Mouse (Mus musculus): ENCODE results near the gene Slc26a8.
A peak's percentile ranks its signal among the peaks of the same experiment; 100 is the strongest.

Gene Slc26a8

DNA sequence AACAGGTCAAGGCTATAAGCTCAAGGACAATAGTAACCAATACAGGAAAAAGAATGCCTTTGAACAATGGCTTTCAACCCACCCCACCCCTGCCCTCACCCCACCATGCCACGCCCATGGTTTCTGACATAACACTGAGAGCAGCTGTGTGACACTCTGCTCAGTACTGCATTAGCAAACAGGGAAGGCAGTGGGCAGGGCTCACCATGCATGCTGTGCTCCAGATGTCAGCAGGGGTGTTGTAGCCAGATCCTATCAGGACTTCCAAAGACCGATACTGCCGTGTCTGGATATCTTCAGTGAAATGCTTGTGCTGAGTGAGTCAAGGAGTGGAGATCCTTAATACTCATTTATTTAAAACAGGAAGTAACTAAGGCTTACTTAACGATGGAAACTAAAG, 96.1 kb downstream of the Slc26a8 start:
- DNase-seq (ENCODE audit: low spot score in 2 of 2) = no peak

GRCm38 (mm10) chr17:28592998-28593397, 97.0 kb downstream of the Slc26a8 start:
- peak; percentile 58 to 81 for DNase-seq (ENCODE audit: low spot score in 2 of 2)

DNA sequence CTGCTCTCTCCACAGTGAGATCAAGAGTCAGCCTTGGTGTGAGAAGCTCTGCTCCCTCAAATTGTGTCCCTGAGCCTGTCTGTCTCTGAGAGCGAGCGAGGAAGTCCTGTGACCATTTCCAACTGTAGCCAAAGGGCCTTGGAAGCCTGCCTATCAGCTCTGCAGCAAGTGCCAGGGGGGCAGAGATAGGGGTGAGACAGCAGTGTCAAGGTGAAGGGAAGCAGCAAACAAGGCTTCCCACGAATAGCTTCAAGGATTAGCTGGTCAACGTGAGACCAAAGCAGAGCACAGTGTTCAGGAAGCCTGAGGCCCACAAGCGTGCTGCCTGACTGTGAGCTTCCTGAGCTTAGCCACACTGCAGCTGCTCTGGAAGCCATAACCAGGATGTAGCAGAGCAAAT, 98.6 kb downstream of the Slc26a8 start:
- DNase-seq (ENCODE audit: low spot score in 2 of 2) = no peak

- DNase-seq (ENCODE audit: low spot score in 2 of 2) = no peak
These were observed 99.4 kb downstream of the Slc26a8 start for GRCm38 (mm10) chr17:28590596-28590995.

GRCm38 (mm10) chr17:28588591-28588990, 101.4 kb downstream of the Slc26a8 start:
- no peak for DNase-seq (ENCODE audit: low spot score in 2 of 2)
